13 mouse cellular contexts compared by ENCODE assay signal in the genomic region with DNA sequence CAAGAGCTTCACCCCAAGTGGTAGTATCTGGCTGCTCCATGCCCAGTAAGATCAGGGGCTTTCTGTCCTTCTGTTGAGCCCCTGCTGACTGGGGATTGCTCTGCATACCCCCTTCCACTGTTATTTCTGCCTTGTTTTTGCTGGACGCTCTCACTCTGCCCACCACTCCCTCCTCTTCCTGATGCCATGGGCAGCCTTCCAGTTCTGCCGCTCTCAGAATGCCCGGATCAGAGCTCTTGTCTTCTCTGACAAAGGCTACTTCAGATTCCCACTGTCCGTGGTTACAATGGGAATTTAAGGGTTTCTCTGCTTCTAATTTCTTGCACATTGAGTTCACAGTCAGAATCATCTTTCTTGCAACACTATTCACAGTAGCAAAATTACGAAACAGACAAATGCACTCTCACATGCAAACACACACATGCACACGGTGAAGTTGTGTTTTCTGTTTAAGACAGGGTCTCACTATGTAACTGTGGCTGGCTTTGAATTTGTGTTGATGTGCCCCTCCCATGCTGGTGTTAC.
A peak's percentile ranks its signal among the peaks of the same experiment; 100 is the strongest.
DNase-seq lines count a peak whose midpoint lies in the region; ATAC-seq and TF ChIP-seq lines count a peak whose summit lies in the region.
"Had no signal": no experiment of that assay in that cellular context is flagged by ENCODE, and none has a peak within 500 bp of the region (broad histone marks: within the 10 kb centered on the region; RNA-seq: fewer than 3 reads in every experiment).

No protein-coding gene starts in this region.

- H3K9me3 ChIP-seq in heart, embryonic 13.5 days = no peaks in the 10 kb centered on the region
- H3K9me3 ChIP-seq in lung, postnatal 0 days (ENCODE audit: low read length) = no peaks in the 10 kb centered on the region
- H3K9me3 ChIP-seq in embryonic facial prominence, embryonic 10.5 days = no peaks in the 10 kb centered on the region
- H3K9me3 ChIP-seq: liver, embryonic 12.5 days had no signal

- no peak for TF ChIP-seq CTCF in lung, postnatal 0 days (IDR thresholded peaks at IDR 0.05)

- no peak overlapping the region for H3K4me3 ChIP-seq in heart, embryonic 13.5 days
- H3K4me3 ChIP-seq in lung, postnatal 0 days (ENCODE audit: low read depth, low read length) = no peak overlapping the region
- no peak overlapping the region for H3K4me3 ChIP-seq in embryonic facial prominence, embryonic 10.5 days
- H3K4me3 ChIP-seq: erythroblast, embryonic 14.5 days; liver, embryonic 12.5 days had no signal

- H3K4me1 ChIP-seq in heart, embryonic 13.5 days = peaks cover 48% of the 10 kb centered on the region
- H3K4me1 ChIP-seq in lung, postnatal 0 days (ENCODE audit: insufficient read depth, low read depth, low read length) = peaks cover 6% of the 10 kb centered on the region; the same call in 1 of the 2 replicates
- peaks cover 24% of the 10 kb centered on the region for H3K4me1 ChIP-seq in embryonic facial prominence, embryonic 10.5 days
- H3K4me1 ChIP-seq: liver, embryonic 12.5 days had no signal

- no peak for ATAC-seq in heart, embryonic 13.5 days (ENCODE audit: extremely low read depth, insufficient number of reproducible peaks, low FRiP score, low TSS enrichment)
- ATAC-seq in lung, postnatal 0 days = peak; percentile 49
- ATAC-seq: intestine, embryonic 16.5 days; liver, embryonic 12.5 days had no signal

- H3K4me2 ChIP-seq in heart, embryonic 13.5 days = no peak overlapping the region
- H3K4me2 ChIP-seq in lung, postnatal 0 days (replicated peaks; ENCODE audit: low read depth, low read length) = no peak overlapping the region
- H3K4me2 ChIP-seq: liver, embryonic 12.5 days had no signal

- TF ChIP-seq EP300 in lung, postnatal 0 days (IDR thresholded peaks at IDR 0.05) = 0 out of 2 replicates have a peak, but pooled peaks have one; percentile 28

- H3K27me3 ChIP-seq in heart, embryonic 13.5 days (replicated peaks) = no peaks in the 10 kb centered on the region
- no peaks in the 10 kb centered on the region for H3K27me3 ChIP-seq in lung, postnatal 0 days (replicated peaks; ENCODE audit: insufficient read depth, low read length)
- H3K27me3 ChIP-seq in embryonic facial prominence, embryonic 10.5 days (replicated peaks; ENCODE audit: low read depth, poor library complexity, severe bottlenecking) = 0 out of 2 replicates have a peak, but pooled peaks cover 14% of the 10 kb centered on the region
- H3K27me3 ChIP-seq: liver, embryonic 12.5 days had no signal

- H3K36me3 ChIP-seq in heart, embryonic 13.5 days = no peaks in the 10 kb centered on the region
- no peaks in the 10 kb centered on the region for H3K36me3 ChIP-seq in lung, postnatal 0 days (ENCODE audit: insufficient read depth, low read length)
- no peaks in the 10 kb centered on the region for H3K36me3 ChIP-seq in embryonic facial prominence, embryonic 10.5 days (replicated peaks)
- H3K36me3 ChIP-seq: liver, embryonic 12.5 days had no signal

- WGBS in heart, embryonic 13.5 days = 53% methylated on average over 6 of the region's 6 CpGs
- WGBS in lung, postnatal 0 days = 35% methylated on average over 6 of the region's 6 CpGs
- WGBS in embryonic facial prominence, embryonic 10.5 days = 88% methylated on average over 6 of the region's 6 CpGs

- intact Hi-C loops in heart, postnatal 25 days (cut with DNase I) = no loop called here

- DNase-seq in heart, postnatal 25 days (ENCODE audit: low spot score) = no peak
- DNase-seq in layer of hippocampus, adult 11-12 months (ENCODE audit: low spot score) = peak; percentile 45
- DNase-seq in layer of hippocampus, postnatal 14 days (ENCODE audit: low spot score in 2 of 2) = no peak
- DNase-seq in NIH3T3 (ENCODE audit: low read depth) = peak; percentile 53
- DNase-seq in lung, postnatal 0 days (ENCODE audit: low spot score) = peak; percentile 28
- no peak for DNase-seq in embryonic facial prominence, embryonic 10.5 days (ENCODE audit: low spot score)
- DNase-seq in yolk sac, embryonic 10.5 days (ENCODE audit: low spot score) = no peak
- DNase-seq: cerebellum, postnatal 36 days had no signal

- no peak overlapping the region for H3K9ac ChIP-seq in heart, embryonic 13.5 days
- H3K9ac ChIP-seq in lung, postnatal 0 days (replicated peaks; ENCODE audit: low read depth) = no peak overlapping the region
- H3K9ac ChIP-seq: liver, embryonic 12.5 days had no signal

- peak overlapping the region; percentile 45 for H3K27ac ChIP-seq in heart, embryonic 13.5 days (replicated peaks)
- H3K27ac ChIP-seq in lung, postnatal 0 days (ENCODE audit: low read length) = no peak overlapping the region
- no peak overlapping the region for H3K27ac ChIP-seq in embryonic facial prominence, embryonic 10.5 days (replicated peaks)
- H3K27ac ChIP-seq: liver, embryonic 12.5 days; stomach, postnatal 0 days had no signal

Comparison
In these comparisons a context has a peak if more than half of its experiments do, and no peak if none do; other contexts are left out.
1. DNase-seq: peak in layer of hippocampus, adult 11-12 months (single experiment), NIH3T3 (single experiment) and lung, postnatal 0 days (single experiment); none in heart, postnatal 25 days (single experiment), layer of hippocampus, postnatal 14 days (0 of 2), embryonic facial prominence, embryonic 10.5 days (single experiment) and yolk sac, embryonic 10.5 days (single experiment).